Mouse (Mus musculus) lung, postnatal 0 days (tissue): ENCODE data around the gene Icam1.
A peak's percentile ranks its signal among the peaks of the same experiment; 100 is the strongest.

Source experiments
- CTCF ChIP-seq: IDR thresholded peaks from 2 replicates; pipeline ENCODE4 v1.5.1; 2016; ENCODE audit warnings: antibody characterized with exemption, mild to moderate bottlenecking
- EP300 ChIP-seq: IDR thresholded peaks from 2 replicates; pipeline ENCODE4 v1.6.1; 2016; ENCODE audit warnings: antibody characterized with exemption, mild to moderate bottlenecking, control low read depth

DNA sequence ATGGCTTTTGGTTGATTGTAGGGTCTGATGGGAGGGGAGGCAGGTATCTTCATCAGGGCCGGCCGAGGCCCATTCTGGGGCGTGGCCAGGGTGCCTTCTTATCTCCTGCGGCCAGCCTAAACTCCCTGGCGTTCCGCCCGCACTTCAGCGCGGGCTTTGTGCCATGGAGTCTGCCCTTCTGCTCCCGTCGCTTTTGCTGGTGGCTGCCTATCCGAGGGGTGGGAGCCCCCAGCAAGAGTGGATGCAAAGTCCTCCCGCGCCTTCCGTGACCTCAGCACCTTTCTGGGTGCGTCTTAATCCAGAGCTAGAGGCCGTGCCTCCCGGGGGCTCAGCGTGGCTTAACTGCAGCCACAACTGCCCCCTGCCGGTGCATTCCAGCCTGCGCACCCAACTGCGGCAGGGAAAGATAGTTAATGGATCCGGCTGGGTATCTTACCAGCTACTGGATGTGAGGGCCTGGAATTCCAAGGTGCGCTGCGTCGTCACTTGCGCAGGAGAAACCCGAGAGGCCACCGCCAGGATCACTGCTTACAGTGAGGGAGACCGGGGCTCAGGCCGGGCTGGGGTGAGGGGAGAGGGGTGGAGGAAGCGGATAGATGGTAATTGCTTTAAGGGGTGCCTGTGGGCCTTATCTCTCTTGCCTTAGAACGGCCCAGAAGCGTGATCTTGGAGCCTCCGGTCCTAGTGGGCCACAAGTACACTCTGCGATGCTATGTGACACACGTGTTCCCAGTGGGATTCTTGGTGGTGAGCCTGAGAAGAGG lies 13.7 kb downstream of the Icam1 start, which contains the start of gene Icam4:
- TF ChIP-seq CTCF (peak; percentile 93), EP300 (no peak)
